Mouse (Mus musculus) heart, postnatal 0 days (tissue): ENCODE results near the gene Atp8a1.

ENCODE experiments used
- CTCF ChIP-seq: IDR thresholded peaks from 2 replicates; pipeline ENCODE4 v1.5.1; 2016; ENCODE audit warnings: antibody characterized with exemption, control low read depth, low read depth
- EP300 ChIP-seq: IDR thresholded peaks from 2 replicates; pipeline ENCODE4 v1.6.1; 2016; ENCODE audit warnings: antibody characterized with exemption, low read depth

DNA sequence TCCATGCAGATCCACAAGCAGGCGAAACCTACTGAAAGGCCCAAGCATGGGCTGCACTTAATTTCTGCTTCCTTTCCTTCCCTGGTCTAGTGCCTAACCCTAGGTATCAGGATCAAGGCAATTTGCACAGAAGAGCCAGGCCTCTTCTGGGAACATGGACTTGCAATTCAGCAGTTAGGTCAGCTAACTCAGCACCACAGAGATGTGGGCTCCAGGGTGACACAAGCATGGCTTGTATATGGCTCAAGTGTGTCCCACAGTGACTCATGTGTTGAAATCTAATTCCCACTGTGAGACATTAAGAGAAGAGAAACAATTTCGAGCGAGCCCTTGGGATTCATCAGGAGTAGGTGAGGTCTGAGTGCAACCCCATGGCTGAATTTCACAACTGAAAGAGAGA lies 18.9 kb downstream of the Atp8a1 start:
- TF ChIP-seq CTCF (no peak), EP300 (no peak)
